Mouse (Mus musculus) neural tube, embryonic 15.5 days (tissue): ENCODE results near the gene Mbl2. TPM values are rescaled to one million over a fixed set of nuclear protein-coding genes. Genes with fewer than 3 reads are reported as not detected.

Experiments
- microRNA-seq: library from miRNA; unstranded; fragments of <30 nt; microRNA quantifications from one replicate; pipeline ENCODE4, GENCODE M21; 2017
- polyA plus RNA-seq: library from polyadenylated mRNA; unstranded; fragments of >200 nt; fragmentation: Nextera tagmentation; extraction: Ambion mirVana; gene quantifications from 2 replicates; pipeline ENCODE4 v1.2.1, GENCODE M21; 2015

Gene Mbl2
- polyA plus RNA-seq, 1 experiment from 2014 or later: not detected

Small RNAs within 50 kb of the gene (microRNA-seq; reads per million reads assigned to microRNA genes)
- not detected for gene Gm24108

Other genes with a start within 250 kb of the Mbl2 start
- gene Trpd52l3, start 229.2 kb upstream of the Mbl2 start, polyA plus RNA-seq: not detected in 2 replicates
- 44.0 and 51.3 TPM in 2 replicates for gene Uhrf2, start 202.4 kb upstream of the Mbl2 start, polyA plus RNA-seq
- gene Gldc, start 57.5 kb upstream of the Mbl2 start, polyA plus RNA-seq: 5.0 and 5.2 TPM in 2 replicates